Mouse (Mus musculus) gonadal fat pad, adult 2 months (tissue): ENCODE results near the gene Ddx27. TPM values are rescaled to one million over a fixed set of nuclear protein-coding genes. Genes with fewer than 3 reads are reported as not detected.

ENCODE experiments used
- DNase-seq: peaks from one replicate; pipeline ENCODE4 v3.0.0-alpha.2; 2012; ENCODE audit warnings: low read depth
- polyA plus RNA-seq: library from polyadenylated mRNA; depleted of rRNA; stranded (reverse); fragments of >200 nt; gene quantifications from 2 replicates; pipeline ENCODE4 v1.2.3, GENCODE M21; 2012; rRNA removed

Ddx27 gene
- 23.5 and 26.0 TPM in 2 replicates for polyA plus RNA-seq

DNA sequence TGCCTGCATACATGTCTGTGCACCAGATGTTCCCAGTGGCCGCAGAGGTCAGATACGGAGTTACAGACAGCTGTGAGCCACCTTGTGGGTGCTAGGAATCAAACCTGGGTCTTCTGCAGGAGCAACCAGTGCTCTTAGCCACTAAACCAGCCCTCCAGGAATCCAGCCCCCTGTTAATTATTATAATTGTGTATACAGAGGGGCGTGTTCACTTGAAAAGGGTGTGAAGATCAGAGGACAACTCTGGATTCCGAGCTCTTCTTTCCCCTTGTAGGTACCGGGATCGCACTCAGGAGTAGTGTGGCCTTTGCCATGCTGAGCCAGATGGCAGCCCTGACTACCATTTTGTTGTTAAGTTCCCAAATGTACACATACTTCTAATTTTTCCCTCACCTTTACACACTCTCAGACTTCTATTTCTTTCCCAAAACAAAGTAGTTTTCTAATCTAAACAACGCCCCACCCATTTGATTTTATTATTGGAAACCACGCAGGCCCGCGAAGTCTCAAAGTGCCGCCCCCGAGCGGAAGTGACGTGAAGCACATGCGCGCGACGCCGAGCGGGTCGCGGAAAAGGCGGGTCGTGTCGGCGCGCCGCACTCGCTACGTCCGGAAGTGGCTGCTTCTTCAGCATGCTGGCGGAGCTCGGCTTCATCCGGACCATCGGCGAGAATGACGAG lies at the start of gene Ddx27:
Ddx27 (plus strand) TSS at position 492 of the 680 bp plus-strand sequence.
- DNase-seq = no peak

DNA sequence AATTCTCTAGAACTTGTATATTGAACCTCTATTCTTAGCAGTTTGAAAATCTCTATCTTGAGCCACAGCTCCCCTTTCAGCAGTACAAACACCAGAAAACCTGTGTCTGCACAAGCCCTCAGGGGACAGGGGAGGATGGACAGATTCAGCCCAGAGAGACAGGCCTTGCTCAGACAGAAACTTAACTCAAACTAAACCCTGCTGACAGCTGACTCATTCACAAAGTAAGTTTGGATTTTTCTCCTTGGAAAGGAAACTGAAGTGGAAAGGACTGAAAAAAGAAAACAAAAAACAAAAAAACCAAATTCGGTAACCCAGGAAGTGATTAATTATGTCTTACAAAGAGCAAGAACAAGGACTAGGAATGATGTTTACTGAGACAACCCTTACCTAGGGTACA lies 41.8 kb upstream of the Ddx27 start:
- no peak for DNase-seq

DNA sequence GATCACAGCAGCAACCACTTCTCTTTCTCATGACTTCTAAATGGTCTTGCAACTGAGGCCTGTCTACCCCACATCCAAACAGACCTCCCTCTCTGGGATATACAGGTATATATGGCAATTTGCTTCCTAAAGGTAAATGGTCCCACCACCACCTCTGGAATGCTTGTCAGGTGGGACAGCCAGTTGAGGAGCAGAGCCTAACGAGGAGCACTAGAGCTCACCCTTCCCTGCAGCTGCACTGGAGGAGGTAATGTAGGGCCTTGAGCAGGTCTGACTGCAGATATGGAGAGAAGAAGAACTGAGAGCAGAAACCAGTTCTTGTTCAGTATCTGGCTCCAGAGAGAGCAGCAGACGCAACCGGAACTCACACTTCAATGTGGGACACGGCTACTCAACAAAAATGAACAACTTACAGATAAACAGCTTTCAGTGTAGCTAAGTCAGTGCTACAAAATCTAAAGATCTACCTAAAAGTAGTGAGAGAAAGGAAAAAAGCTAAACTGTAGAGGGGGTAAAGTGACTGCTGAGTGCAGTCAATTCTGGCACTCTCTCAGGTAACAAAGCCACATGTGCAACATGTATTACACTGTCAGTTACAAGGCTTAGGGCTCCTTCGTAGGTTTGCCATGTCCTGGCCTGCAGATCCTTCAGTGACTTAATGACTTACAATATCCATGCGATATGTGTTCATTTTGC lies 40.7 kb upstream of the Ddx27 start:
- no peak for DNase-seq

DNA sequence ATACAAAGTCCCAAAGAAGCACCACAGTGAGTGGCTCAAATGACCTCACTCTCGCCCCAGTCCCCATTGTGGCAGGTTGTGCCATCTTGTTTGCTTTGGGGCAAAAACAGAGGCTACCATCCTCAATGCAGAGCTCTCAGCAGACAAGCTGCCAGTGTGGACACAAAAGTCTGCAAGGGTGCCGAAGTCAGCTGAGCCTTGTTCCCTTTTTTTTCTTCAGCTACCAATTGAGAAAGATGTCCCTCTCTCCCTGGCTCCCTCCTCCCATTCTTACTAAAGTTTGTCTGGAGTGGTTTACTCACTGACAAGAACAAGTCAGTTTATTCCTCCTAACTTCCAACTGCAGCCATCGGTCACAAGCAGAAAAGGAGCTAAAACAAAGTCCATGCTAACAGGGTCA lies 38.6 kb upstream of the Ddx27 start:
- no peak for DNase-seq

DNA sequence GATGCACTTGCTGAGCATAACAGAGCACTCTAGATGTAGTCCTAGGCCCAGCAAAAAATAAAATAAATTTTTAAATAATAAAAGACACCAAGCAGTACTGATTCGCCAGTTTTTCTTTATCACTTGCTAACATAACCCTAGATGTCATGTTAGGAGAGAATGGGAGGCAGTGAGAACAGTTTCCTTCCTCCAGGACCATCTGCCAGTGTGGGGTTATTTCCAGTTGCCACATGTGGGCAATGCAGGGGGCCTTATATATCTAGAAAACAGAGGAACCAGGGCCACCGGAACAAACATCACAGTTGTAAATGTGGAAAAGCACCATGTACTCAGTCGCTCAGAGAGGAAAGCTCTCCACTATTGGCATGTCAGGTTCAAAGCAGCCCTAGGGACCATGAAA lies 37.5 kb upstream of the Ddx27 start:
- DNase-seq = no peak

DNA sequence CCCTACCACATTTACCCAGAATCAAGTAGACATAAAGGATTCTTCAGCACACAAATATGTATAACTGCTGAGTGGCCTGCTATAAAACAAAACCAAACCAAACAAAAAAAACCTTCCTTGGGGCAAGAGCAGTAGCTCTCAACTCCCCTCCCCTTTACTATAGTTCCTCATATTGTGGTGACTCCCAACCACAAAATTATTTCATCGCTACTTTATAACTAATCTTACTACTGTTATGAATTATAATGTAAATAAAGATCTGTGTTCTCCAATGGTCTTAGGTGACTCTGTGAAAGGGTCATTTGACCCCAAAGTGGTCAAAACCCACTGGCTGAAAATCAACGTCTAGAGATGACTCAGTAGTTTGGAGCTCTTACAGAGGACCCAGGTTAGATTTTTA lies 34.8 kb upstream of the Ddx27 start:
- no peak for DNase-seq

DNA sequence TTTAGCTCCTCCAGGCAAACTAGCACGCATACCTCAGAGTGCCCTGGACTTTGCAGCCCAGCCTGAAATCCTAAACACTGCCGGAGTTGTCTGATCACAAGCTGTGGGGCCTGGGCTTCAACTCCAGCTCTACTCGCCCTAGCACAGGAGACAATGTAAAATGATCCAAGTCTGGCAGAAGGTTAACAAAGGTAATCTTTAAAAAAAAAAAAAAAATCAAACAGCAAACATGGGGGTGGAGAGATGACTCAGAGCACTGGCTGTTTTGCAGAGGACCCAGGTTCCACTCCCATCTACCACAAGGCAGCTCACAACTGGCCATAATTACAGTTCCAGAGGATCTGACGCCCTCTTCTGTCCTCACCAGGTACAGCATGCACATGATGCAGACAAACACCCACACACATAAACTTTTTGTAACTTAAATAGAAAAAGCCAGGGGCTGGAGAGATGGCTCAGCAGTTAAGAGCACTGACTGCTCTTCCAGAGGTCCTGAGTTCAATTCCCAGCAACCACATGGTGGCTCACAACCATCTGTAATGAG lies 31.6 kb upstream of the Ddx27 start:
- no peak for DNase-seq

DNA sequence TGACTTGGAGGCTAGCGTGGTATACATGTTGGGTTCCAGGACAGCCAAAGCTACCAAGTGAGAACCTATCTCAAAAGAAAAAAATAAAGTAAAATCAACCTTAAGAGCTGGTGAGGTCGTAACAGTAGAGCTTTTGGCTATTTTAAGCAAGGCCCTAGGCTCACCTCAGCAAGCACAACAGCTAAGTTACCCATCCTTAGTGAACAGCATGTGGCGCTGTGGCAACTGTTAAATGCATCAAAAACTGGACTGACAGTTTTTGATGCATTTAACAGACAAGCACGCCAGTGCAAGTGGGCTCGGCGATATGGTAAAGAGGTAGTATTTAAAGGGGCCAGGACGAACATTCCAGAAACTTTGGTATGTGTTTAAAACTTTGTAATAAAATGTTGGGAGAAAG lies 24.1 kb upstream of the Ddx27 start:
- DNase-seq = no peak

DNA sequence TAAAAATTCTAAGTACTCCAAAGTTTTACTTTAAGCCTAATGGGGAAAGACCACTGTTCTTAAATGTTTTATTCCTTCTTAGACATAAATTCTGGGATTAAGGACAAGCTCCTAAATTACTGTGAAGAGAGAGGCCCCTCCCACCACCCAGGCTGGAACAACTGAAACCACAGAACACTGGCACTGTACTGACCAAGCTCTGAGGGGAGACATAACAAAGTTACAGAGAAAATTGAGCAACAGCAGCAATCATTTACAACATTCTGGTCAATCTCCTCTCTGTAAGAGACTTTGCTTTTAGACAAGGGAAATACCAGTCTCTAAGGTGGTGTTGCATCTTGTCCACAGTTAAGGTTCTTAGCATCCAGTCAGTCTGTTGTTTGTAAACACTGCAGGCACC lies 23.0 kb upstream of the Ddx27 start:
- DNase-seq = no peak

DNA sequence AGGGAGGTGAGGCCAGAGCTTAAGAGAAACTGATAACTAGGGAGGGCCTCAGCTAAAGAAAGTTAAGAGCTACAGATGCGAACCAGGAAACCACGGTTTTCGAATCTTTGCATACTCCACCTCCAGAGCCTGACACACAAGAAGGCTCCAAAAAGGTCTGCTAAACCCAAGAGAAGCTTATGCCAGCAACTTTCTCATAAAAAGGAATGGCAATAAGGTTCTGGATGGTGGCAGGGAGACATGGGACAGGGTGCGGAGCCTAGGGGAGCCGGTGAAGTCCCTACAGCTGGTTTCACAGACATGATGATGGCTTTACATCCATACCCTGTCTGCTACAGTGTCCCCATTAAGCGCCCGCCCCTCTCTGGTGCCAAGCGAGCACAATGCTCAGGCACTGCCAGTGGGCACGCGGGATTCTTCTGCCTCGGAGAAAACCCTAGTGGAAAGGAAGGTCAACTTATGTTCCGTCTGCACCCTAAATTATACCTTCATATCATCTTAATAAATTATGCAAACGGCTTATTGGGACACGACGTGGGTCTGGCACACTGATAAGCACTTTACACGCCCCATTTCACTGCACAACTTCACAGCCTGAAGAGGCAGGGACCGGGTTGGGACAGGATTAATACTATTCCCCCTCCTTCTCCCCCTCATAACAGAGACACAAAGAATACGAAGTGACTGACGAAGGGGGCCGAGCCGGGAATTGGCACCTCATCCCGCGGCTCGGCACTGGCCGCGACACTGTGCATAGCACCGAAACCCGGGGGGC lies 19.8 kb upstream of the Ddx27 start:
- DNase-seq = no peak

DNA sequence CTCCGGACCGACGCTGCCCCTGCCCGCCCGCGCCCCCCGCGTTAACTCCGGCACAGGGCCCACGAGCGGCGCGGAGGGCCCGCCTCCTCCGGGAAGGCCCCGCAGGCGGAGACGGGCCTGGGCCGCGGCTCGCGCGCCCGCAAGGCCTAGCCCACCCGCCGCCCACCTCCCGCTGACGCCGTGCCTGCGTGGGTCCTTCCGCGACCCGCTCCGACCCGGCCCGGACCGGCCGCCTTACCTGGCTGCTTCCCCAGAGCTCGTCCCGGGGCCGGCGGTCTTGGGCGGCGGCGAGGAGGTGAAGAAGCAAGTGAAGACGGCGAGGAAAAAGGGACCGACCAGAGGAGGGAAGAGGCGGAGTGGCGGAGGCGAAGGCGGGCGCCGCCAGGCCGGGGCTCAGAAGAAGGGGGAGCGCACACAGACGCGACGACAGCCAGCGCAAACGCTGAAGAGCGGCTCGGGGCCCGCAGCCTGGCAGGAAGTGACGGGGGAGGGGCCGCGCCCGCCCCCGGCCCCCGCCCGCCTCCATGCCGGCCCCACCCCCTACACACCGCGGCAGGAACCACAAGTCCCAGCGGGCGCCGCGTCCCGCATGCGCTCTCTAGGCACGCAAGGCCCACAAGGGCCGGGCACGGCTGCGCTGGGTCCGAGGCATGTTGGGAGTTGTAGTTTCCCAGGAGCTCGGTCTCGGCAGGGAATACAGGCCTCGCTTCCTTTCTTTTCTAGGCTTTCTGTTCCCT lies 19.0 kb upstream of the Ddx27 start, which contains the start of gene Stau1:
Stau1 (minus strand) TSS at position 504 of the 737 bp plus-strand sequence.
- no peak for DNase-seq

DNA sequence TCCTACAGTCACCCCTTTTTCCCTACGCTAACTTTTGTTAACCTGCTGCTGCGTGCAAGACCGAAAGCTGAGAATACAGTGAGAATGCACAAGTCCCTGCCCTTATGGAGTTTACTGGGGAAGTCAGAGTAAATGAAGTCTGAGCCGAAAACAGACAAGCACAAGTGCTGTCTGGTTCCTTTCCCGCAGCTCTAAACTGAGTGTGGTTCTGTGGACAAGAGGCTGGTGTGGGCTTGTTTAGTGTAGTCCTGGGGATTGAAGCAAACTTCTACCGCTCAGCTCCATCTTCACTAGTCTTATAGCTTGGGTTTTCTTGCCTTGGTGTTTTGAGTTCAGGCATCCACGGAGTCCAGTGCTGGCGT lies 18.5 kb upstream of the Ddx27 start:
- no peak for DNase-seq

DNA sequence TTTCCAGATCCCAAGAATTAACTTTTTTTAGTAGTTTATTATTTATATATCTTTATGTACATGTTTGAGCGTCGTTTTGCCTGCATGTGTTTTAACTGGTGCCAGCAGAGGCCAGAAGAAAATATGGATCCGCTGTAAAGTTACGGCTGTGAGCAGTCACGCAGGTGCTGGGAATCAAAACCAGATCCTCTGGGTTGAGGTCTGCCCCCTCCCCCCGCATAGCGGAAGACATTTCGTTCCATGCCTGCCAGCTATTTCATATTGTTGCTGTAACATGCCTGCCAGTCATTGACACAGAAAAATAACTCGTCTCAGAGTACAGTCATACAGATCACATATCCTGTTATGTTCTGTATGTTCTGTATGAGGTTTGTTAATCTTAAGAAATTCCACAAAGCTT lies 13.5 kb upstream of the Ddx27 start:
- no peak for DNase-seq

DNA sequence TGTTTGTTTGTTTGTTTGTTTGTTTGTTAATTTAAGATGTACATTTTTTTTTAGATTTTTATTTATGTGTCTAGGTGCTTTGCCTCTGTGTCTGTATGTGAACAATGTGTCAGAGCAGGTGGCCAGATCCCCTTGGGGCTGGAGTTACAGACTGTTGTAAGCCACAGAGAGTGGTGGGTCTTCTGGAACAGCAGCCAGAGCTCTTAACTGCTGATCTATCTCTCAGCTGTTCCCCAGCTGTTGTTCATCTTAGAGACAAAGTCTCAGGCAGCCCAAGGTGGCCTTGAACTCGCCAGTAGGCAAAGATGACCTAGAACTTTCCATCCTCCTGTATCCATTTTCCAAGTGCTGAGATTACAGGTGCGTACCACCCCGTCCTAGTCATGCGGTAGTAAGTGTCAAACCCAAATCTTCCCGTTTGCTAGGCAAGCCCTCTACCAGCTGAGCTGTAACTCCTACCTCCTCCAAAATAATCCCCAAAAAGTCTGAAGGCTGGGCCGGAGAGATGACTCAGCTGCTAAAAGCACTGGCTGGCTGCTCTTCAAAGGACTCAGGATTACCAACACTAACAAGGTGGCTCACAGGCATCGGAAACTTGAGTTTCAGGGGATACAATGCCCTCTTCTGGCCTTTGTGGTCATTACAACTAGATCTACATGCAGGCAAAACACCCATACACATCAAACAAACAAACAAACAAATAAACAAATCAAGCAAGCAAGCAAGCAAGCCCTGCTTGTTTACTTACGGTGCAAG lies 10.7 kb upstream of the Ddx27 start:
- no peak for DNase-seq

DNA sequence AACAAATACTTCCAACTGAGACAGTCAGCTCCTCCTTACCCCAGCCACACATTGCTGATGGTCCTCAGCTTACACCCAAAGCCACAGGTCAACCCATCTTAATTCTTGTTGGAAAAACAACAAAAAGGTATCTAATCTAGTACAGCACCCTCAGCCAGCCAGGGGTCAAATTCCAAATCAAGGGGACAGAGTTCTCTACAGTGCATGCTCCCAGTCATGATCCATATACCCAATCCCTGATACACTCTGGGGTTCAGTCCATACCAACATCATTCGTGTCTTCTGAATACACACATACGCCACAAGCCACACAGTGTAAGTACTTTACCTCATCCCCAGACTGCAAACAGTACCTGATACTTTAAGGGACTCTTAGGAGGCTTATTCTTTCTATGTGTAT lies 8.6 kb upstream of the Ddx27 start:
- DNase-seq = no peak

DNA sequence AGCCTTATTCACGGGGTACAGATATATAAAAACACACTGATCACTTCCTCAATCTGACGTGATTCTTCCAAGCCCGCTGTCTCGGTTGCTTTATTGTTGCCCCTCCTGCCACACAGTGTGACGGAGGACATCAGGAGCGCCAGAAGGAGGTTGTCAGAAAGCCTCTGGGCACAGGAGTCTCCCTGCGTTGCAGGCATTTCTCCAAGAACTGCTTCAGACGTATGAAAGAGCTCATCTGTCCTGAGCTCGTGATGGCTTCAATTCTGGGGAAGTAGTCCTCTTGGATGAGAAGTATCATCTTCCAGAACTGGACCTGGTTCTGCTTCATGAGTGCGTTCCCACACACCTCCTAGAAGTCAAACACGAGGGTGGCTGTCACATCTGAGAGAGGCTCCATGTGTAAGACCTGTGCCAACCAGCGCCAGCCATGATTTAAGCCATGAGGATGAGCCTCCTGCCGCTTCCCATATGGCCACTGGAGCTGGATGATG lies 7.9 kb upstream of the Ddx27 start:
- no peak for DNase-seq

DNA sequence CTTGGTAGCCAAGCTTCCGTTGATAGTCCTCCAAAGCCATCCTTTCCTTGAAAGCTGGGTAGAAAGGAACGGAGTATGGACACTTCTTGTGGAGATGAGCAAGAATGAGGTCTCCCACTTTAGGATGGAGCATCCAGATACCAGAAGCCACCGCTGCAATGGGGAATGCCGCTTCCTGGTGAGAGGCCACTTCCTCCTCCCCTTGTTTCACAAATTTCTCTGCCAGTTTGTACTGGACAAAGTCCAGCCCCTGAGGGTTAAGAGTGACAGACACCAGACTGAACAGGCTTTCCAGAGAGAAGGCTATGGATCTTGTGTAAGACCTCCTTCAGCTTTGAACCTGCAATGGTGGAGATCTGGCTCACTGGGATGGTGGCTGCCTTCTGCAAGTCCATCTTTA lies 7.4 kb upstream of the Ddx27 start:
- DNase-seq = peak; percentile 70

DNA sequence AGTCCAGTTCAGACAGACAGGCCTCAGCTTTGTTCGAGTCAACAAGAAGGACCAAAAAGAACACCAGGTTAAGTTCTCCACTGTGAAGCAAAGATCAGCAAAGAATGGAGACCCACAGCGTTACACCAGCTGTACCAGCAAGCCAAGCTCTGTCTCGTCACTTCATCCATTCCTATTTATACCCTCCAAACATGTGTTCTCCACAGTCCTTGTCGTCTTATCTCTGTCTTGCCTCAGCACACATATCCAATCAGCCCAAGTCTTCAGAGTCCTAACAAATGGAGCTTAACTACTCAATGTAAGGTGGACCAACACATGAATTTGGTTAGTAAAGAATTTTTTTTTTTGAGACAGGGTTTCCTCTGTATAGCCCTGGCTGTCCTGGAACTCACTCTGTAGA lies 5.5 kb upstream of the Ddx27 start:
- DNase-seq = no peak

DNA sequence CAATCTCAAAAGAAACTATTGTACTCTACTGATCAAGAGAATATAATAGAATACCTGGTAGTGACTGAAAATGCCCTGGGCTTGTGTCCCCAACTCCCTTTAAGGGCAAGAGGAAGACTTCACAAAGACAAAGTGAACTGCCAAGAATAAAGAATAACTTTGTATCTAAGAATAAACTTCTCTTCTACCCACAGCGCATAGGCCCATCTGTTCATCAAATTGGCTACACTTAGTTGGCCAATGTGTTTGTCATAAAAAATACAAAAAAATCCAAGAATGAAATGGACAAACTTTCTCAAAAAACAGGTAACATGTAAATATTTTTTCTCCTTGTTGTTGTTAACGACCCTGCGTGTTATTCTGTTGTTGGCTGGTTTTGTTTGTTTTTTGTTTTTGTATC lies 4.4 kb upstream of the Ddx27 start:
- DNase-seq = no peak

DNA sequence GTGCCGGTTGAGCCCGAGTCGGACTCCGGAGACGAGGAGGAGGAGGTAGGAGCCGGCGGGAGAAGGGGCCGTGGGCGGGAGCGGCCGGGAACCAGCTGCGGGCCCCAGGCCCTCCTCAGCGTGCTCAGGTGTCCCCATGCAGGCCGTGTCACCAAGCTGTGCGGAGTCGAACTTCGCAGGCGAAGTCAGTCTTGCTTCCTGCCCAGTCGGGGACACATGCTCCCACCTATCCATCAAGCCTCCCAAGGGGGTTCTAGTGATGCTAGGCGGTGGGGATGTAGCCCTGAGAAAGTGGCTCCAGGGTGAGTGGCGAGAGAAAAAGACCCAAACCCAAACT lies 357 bp downstream of the Ddx27 start:
- no peak for DNase-seq

DNA sequence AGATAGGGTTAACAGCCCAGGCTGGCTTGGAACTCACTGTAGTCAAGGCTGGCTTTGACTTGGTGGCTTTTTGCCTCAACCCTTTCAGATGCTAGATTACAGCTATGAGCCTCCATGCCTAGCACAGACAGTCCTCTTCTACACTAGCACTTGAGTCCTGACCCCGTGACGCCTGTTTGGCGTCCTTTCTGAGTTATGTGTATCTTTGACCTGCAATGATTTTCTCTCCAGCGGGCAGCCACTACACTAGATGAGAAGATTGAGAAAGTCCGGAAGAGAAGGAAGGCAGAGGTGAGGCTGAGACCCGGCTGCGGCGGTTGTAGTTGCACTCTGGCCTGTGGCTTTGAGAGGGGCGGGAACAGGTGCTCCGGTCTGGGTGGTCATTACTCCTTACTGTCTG lies 4.4 kb downstream of the Ddx27 start:
- no peak for DNase-seq
